Mouse (Mus musculus) telencephalon, adult 2 months (tissue): Measurements from ENCODE around the gene Rasgrf2.

ENCODE experiments used
- DNase-seq: peaks from one replicate; pipeline ENCODE4 v3.0.0-alpha.2; 2011; ENCODE audit warnings: low read depth, low spot score

Gene Rasgrf2

DNA sequence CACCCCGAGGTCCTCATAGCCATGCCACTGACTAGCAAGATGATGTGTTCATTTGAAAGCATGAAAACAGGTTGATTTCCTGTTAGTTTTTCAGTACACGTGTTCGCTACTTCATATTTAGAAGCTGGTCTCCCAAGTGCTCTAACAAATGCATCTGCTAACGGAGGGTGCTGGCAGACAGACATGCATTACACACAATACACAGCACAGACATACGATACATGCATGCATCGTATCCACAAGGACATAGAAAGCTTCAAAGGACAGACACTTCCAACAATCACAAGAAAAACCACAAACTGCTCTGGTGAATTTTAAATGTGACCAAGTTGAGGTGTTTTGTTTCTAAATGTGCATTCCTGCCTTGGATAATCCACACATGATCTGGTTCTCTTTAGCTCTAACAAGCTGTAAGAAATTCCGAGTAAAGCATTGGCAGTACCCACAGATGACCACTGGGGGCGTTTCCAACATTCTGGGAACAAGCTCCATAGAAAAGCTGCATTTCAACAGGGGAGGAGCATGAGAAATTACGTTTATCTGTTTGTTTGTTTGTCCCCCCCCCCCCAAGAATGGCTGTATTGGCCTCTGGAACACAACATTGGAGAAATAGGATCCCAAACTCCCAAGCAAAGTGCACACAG, 249.5 kb downstream of the Rasgrf2 start:
- DNase-seq, result peak; percentile 32

DNA sequence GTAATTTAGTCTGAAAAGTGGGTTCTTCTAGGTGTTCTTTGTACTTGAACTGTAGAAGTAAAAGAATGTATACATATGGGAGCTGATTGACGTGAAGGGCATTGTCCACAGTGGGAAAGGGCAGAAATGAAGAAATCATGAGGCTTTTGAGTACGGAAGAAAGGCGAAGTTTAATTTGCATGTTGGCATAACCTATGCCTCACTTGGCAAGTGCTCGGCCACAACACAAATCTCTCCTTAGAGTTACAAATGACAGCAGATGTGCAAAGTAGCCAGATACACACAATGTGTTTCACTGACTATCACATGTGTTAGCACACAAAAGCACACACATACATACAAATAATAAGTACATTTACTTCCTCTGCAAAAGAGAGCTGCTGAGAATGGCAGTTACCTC, 251.2 kb downstream of the Rasgrf2 start:
- DNase-seq, result no peak

DNA sequence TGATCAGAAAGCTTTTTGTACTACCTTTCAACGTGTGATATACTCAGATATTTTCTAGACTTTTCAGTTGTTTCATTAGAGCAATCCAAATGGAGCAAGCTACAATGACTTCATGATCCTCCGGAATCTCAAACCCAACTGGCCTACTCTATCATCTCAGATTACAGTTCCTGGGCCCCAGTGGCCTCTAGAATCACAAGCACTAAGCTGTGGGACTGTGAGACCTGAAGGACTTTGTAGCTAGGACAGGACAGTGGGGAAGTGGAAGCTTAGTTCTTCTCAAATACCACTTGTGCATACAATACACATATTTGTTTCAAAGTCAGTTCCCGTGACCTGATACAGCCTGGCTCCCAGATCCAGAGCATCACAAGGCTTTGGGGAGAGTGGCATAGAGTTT, 253.5 kb downstream of the Rasgrf2 start:
- no peak for DNase-seq

DNA sequence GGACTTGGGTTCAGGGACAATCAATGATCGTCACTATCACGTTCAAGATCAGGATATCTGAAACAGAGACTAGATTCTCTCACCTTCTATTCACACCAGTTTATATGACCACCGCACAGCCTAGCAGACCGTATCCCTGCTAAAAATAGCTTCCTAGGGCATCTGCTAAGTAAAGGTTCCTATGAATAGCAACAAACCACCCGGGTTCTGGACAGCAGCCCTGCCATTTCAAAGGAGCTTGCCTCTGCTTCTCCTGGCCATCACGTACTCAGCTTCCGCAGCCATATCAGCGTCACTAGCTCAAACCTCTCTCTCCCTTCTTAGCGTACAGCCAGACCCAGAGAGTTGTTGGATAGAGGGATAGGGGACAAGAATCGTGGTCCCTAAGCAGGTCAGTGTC, 254.1 kb downstream of the Rasgrf2 start:
- no peak for DNase-seq

DNA sequence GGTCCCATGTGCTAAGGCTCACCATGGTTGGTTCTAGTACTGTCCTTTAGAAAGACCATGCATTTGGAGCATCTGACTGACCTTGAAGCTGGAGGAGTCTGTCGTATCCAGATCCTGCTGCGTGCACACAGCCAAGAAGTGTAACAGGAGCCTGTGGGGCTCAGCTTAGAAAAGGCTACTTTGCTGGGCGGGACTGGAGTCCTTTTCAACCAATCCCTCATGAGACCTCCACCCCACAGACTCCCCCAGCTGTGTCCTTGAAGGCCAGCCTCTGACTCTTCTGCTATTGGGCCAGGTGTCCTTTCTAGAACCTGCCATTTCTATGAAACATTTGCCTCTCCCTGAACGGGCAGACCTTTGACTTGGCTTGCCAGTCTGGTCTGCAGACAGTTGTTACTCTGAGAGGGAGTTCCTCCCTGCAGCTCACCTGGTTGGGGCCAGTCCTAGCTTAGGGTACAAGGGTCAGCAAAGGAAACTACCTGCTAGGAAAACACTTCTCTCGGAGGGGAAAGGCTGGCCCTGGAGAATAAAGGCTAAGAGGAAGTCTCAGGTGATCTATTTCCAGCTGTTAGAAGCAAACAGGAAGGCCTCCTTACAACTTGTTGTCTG, 254.6 kb downstream of the Rasgrf2 start, which contains the start of gene Ckmt2:
Gene Ckmt2, minus strand, starts transcription at position 145 of the 609 bp plus-strand sequence.
- DNase-seq, result no peak

DNA sequence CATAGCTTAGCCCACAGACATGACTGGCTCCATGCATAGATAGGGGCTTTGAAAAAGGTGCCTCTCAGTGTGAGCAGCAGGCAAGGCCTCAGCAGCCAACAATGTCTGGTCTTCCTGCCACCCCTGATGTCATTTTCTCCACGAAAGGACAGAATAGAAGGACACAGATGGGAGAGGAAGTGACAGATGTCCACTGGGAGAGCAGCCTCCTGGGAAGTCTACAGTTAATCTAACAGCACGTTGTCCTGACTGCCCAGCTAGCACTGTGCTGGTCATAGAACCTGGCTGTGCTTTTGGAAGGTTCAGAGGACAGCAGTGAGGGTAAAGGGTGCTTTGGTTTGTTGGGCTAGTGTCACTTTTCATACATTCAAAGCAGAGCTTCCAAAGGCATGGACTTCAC, 255.9 kb downstream of the Rasgrf2 start:
- DNase-seq, result no peak

DNA sequence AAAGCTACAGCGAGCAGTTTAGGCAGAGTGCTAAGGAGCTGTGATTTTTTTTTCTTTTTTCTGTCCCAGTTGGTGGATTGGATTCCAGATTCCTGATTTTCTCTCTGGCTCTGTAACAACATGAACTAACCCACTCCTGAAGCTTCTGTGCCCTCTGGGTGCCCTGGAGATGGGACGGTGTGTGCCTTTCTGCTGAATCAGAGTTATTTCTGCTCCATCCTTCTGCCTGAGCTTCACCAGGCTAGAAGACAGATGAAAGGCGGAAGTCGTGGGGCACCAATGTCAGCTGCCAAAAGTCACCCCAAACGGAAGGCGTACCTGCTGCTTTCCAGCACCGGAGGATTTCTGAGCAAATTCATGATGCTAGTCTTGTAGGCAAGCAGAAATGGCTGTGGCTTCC, 256.9 kb downstream of the Rasgrf2 start:
- DNase-seq, result peak; percentile 26

DNA sequence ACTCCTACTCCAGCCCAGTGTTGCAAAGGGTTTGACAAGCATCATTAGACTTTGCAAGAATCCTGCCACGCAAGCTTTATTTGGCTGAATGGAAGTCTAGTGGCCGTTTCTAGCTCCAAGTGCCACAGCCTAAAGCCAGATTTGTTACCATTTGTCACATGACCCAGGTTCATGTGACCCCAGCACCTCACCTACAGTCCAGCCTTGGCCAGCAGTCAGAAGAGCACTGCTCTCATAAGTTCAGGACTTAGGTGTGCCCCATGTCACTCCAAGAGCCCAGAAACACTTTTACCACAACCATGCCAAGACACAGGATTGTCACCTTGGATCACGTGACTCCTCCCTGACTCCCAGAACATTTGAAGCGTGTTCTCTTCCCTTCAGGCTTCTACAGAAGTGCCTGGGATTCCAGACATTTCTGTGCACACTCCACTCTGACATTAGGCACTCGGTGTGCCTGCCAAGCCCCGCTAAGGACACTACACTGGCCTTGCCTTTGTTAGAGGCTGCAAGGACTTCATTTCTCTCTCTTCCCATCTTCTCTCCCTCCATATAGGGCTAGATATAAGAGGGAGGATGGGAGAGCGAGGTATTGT, 257.6 kb downstream of the Rasgrf2 start:
- no peak for DNase-seq

DNA sequence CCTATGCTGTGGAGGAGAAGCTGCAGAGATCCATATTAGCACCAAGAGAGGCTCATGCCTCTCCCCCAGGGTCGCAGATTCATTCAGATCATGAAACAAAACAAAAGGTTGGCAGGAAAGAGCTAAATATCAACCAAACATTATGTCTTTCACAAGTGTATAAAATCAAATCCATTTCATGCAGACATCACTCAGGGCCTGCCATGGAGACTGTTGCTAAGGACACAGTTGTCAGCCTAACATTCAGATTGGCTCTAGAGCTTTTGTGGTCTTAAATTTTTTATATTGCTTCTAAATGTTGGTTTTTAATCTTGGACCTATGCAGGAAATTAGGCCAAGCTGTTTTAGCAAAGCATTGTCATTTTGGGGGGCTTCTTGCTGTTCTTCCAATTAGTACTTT, 262.9 kb downstream of the Rasgrf2 start:
- no peak for DNase-seq

DNA sequence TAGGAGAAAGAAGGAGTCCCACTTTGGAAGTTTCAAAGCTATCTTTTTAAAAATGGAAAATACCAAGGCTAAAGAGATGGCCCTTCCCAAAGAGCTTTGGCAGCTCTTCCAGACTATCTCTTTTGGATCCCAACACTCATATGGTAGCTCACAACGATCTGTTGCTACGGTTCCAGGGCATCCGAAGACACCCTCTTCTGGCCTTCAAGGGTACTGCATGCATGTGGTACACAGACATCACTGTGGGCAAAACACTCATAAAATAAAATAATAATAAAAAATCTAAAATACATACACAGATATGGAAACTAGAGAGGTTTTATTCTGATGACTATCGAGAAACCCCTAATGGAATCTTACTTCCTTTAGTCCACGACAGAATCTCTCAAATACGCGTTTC, 272.6 kb downstream of the Rasgrf2 start:
- DNase-seq, result no peak

DNA sequence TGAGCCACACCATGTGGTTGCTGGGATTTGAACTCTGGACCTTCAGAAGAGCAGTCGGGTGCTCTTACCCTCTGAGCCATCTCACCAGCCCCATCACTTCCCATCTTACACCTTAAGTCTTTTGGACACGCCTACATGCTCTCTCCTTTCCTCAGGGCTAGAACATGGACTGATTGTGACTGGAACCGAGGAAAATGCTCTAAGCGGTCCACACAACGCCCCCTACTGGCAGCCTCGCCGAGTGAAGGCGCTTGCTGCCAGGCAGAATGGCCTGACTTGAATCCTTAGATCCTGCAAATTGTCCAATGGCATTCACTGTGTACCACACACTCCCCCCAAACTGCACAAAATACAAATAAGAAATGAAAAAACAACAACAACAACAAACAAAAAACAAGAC, 274.0 kb downstream of the Rasgrf2 start:
- DNase-seq, result no peak

DNA sequence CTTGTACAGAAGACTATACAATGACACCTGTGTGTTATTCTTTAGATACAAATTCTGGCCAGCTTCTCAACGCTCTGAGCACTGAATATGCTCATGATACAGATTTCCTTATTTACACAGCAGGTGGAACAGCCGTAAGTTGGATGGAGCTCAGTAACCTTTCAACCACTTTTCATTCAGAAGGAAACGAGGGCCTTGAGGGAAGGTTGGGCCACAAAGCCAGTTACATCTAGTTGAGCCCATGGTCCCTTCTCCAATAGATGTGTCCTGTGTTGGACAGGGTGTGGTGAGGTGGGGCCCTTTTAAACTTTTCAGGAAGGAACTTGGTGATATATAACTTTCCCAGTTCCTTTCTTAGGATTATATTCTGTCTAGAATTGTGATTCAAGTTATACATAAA, 277.0 kb downstream of the Rasgrf2 start:
- DNase-seq, result no peak
